Mouse (Mus musculus): ENCODE measurements around the gene Gdf11.

Gene Gdf11

GRCm38 (mm10) chr10:128918246-128918645, 26.7 kb upstream of the Gdf11 start:
- DNase-seq: no peak

- DNase-seq: no peak
Observed at GRCm38 (mm10) chr10:128917400-128917799, 25.9 kb upstream of the Gdf11 start.

- DNase-seq: no peak
Observed at GRCm38 (mm10) chr10:128916665-128917064, 25.1 kb upstream of the Gdf11 start.

- no peak for DNase-seq
Observed at GRCm38 (mm10) chr10:128915550-128915949, 24.0 kb upstream of the Gdf11 start.

- no peak for DNase-seq
Observed at GRCm38 (mm10) chr10:128913696-128914095, 22.2 kb upstream of the Gdf11 start.

- DNase-seq: peak; percentile 93
Observed at GRCm38 (mm10) chr10:128913219-128913618, 21.7 kb upstream of the Gdf11 start.

- no peak for DNase-seq
Observed at GRCm38 (mm10) chr10:128912791-128913190, 21.3 kb upstream of the Gdf11 start.

- DNase-seq: no peak
Observed at GRCm38 (mm10) chr10:128912268-128912667, 20.8 kb upstream of the Gdf11 start.

GRCm38 (mm10) chr10:128911430-128911829, 19.9 kb upstream of the Gdf11 start:
- no peak for DNase-seq

GRCm38 (mm10) chr10:128910066-128910841, 18.7 kb upstream of the Gdf11 start:
- peak; percentile 72 for DNase-seq

GRCm38 (mm10) chr10:128909567-128910028, 18.1 kb upstream of the Gdf11 start:
- peak; percentile 91 for DNase-seq

GRCm38 (mm10) chr10:128908778-128909448, 17.4 kb upstream of the Gdf11 start:
- peak; percentile 35 for DNase-seq

- DNase-seq: no peak
Observed at GRCm38 (mm10) chr10:128904812-128905211, 13.3 kb upstream of the Gdf11 start.

GRCm38 (mm10) chr10:128902409-128902988, 11.0 kb upstream of the Gdf11 start:
- no peak for DNase-seq

GRCm38 (mm10) chr10:128901409-128901808, 9.9 kb upstream of the Gdf11 start:
- DNase-seq: no peak

- DNase-seq: no peak
Observed at GRCm38 (mm10) chr10:128900698-128901097, 9.2 kb upstream of the Gdf11 start, which contains the start of gene Cd63. Gene Cd63, plus strand, starts transcription at chr10:128900989.

- DNase-seq: no peak
Observed at GRCm38 (mm10) chr10:128899759-128900490, 8.4 kb upstream of the Gdf11 start.

GRCm38 (mm10) chr10:128897501-128897900, 6.0 kb upstream of the Gdf11 start:
- no peak for DNase-seq

- no peak for DNase-seq
Observed at GRCm38 (mm10) chr10:128896807-128897206, 5.3 kb upstream of the Gdf11 start.

GRCm38 (mm10) chr10:128895952-128896693, 4.6 kb upstream of the Gdf11 start:
- no peak for DNase-seq

GRCm38 (mm10) chr10:128895437-128895836, 3.9 kb upstream of the Gdf11 start:
- peak; percentile 92 for DNase-seq

GRCm38 (mm10) chr10:128892246-128892645, 728 bp upstream of the Gdf11 start:
- DNase-seq: no peak

All from embryo, embryonic 11 days (tissue).